In the genomic region with DNA sequence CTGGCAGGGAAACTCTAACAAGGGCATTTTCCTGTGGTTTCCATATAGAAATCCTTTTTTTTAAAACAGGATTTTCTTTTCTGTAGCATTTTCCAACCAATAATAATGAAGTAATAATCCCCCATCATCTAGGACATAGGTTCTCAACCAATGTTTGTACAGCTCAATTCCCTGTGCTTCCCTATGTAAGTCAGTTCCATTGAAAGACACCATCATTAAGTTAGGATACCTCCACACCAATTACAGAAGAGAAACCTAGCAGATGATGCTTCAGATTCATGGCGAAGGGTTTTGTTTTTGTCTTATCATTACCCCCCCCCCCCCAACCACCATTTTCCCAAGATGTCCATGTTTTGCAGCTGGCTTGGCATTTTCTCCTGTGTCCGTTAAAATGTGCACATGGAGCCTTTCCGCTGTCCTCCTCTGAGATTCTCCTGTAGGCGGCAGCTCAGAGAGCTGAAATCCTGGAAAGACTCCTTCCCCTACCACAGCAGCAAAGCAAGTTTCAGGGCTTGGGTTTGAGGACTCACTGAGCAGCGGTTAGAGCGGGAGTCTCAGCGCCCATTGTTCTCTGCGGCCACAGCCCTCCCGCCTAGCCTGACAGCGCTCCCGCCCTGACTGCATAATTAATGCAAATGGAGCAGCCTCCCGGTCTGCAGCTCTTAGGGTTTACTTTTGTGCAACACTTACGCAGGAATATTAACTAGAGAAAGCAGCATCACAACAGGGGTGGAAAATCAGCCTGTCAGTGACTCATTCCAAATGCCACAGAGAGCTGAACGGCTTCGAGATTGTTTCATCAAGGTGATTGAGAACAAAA, we compare ENCODE assay signal across 8 mouse cellular contexts.
DNase-seq lines count a peak whose midpoint lies in the region; ATAC-seq and TF ChIP-seq lines count a peak whose summit lies in the region.

No protein-coding gene starts in this region.

- no peak for TF ChIP-seq POLR2A in thymus, adult 2 months (IDR thresholded peaks at IDR 0.05; ENCODE audit: control insufficient read depth, extremely low read depth, insufficient read depth, low read length, poor library complexity)

- H3K4me2 ChIP-seq in forebrain, embryonic 12.5 days: peak overlapping the region; percentile 69
- peak overlapping the region; percentile 75 for H3K4me2 ChIP-seq in heart, postnatal 0 days (ENCODE audit: low read depth, low read length)
- peak overlapping the region; percentile 65 for H3K4me2 ChIP-seq in liver, embryonic 15.5 days
- peak overlapping the region; percentile 77 for H3K4me2 ChIP-seq in neural tube, embryonic 12.5 days (replicated peaks)

- WGBS in forebrain, embryonic 12.5 days: under 1% methylated on average over 15 of the region's 15 CpGs
- 1% methylated on average over 15 of the region's 15 CpGs for WGBS in heart, postnatal 0 days
- 2% methylated on average over 15 of the region's 15 CpGs for WGBS in liver, embryonic 15.5 days (ENCODE audit: insufficient replicate concordance)
- WGBS in neural tube, embryonic 12.5 days: under 1% methylated on average over 15 of the region's 15 CpGs
- WGBS in thymus, adult 2 months: 5% methylated on average over 15 of the region's 15 CpGs

- H3K9me3 ChIP-seq in forebrain, embryonic 12.5 days: no peaks in the 10 kb centered on the region
- H3K9me3 ChIP-seq in heart, postnatal 0 days (replicated peaks; ENCODE audit: control insufficient read depth, low read length): no peaks in the 10 kb centered on the region
- H3K9me3 ChIP-seq in liver, embryonic 15.5 days (replicated peaks): no peaks in the 10 kb centered on the region
- no peaks in the 10 kb centered on the region for H3K9me3 ChIP-seq in neural tube, embryonic 12.5 days

- no peaks in the 10 kb centered on the region; the same call in 1 of the 2 replicates for H3K27me3 ChIP-seq in forebrain, embryonic 12.5 days
- no peaks in the 10 kb centered on the region for H3K27me3 ChIP-seq in heart, postnatal 0 days (ENCODE audit: control insufficient read depth, insufficient read depth, low read length)
- H3K27me3 ChIP-seq in liver, embryonic 15.5 days: peaks cover 18% of the 10 kb centered on the region
- H3K27me3 ChIP-seq in neural tube, embryonic 12.5 days (replicated peaks): no peaks in the 10 kb centered on the region
- H3K27me3 ChIP-seq in thymus, adult 2 months (ENCODE audit: control insufficient read depth, insufficient read depth, low read length): peaks cover 6% of the 10 kb centered on the region; the same call in 1 of the 2 replicates

- peak; percentile 93 for DNase-seq in ES-CJ7 (ENCODE audit: low read depth, low spot score)
- peak; percentile 27 for DNase-seq in c-Kit-positive CD71-positive TER-119-negative erythroid progenitor cells, embryonic 14.5 days (ENCODE audit: low read depth)
- DNase-seq in heart, postnatal 0 days (ENCODE audit: low spot score): peak; percentile 65
- peak; percentile 51 to 71 for DNase-seq in kidney, postnatal 36 days
- no peak for DNase-seq in thymus, adult 2 months

- no peak for TF ChIP-seq EP300 in heart, postnatal 0 days (IDR thresholded peaks at IDR 0.05; ENCODE audit: low read depth)

- peak overlapping the region; percentile 49 for H3K9ac ChIP-seq in forebrain, embryonic 12.5 days
- H3K9ac ChIP-seq in heart, postnatal 0 days (replicated peaks; ENCODE audit: low read depth, low read length): peak overlapping the region; percentile 59
- H3K9ac ChIP-seq in liver, embryonic 15.5 days: peak overlapping the region; percentile 18
- peak overlapping the region; percentile 46 for H3K9ac ChIP-seq in neural tube, embryonic 12.5 days

- TF ChIP-seq CTCF in heart, postnatal 0 days (IDR thresholded peaks at IDR 0.05; ENCODE audit: low read depth): peak; percentile 39
- TF ChIP-seq CTCF in thymus, adult 2 months (IDR thresholded peaks at IDR 0.05; ENCODE audit: borderline replicate concordance, control insufficient read depth, extremely low read depth, insufficient read depth, low read length, poor library complexity): no peak

- peak; percentile 94 for ATAC-seq in forebrain, embryonic 12.5 days (ENCODE audit: low FRiP score)
- peak; percentile 83 for ATAC-seq in heart, postnatal 0 days (ENCODE audit: insufficient read depth, low read depth)
- ATAC-seq in liver, embryonic 15.5 days (ENCODE audit: insufficient read depth): peak; percentile 51; the same call in 1 of the 2 replicates
- ATAC-seq in neural tube, embryonic 12.5 days (ENCODE audit: low FRiP score, low read depth): peak; percentile 92

- H3K4me3 ChIP-seq in forebrain, embryonic 12.5 days (replicated peaks): peak overlapping the region; percentile 39
- H3K4me3 ChIP-seq in heart, postnatal 0 days (ENCODE audit: low read depth, low read length): peak overlapping the region; percentile 57
- peak overlapping the region; percentile 51 for H3K4me3 ChIP-seq in liver, embryonic 15.5 days (replicated peaks)
- peak overlapping the region; percentile 38 for H3K4me3 ChIP-seq in neural tube, embryonic 12.5 days
- H3K4me3 ChIP-seq in thymus, adult 2 months (ENCODE audit: control insufficient read depth, insufficient read depth, low read length): peak overlapping the region; percentile 28; the same call in 1 of the 2 replicates

- H3K27ac ChIP-seq in forebrain, embryonic 12.5 days: peak overlapping the region; percentile 92
- H3K27ac ChIP-seq in heart, postnatal 0 days (ENCODE audit: low read depth): peak overlapping the region; percentile 77
- no peak overlapping the region for H3K27ac ChIP-seq in liver, embryonic 15.5 days (replicated peaks)
- peak overlapping the region; percentile 86 for H3K27ac ChIP-seq in neural tube, embryonic 12.5 days
- H3K27ac ChIP-seq in thymus, adult 2 months (ENCODE audit: control insufficient read depth, insufficient read depth, low read length): no peak overlapping the region

- no peaks in the 10 kb centered on the region for H3K36me3 ChIP-seq in forebrain, embryonic 12.5 days (replicated peaks)
- no peaks in the 10 kb centered on the region for H3K36me3 ChIP-seq in heart, postnatal 0 days (replicated peaks; ENCODE audit: control insufficient read depth, insufficient read depth, low read length)
- H3K36me3 ChIP-seq in liver, embryonic 15.5 days (replicated peaks): no peaks in the 10 kb centered on the region
- no peaks in the 10 kb centered on the region for H3K36me3 ChIP-seq in neural tube, embryonic 12.5 days
- no peaks in the 10 kb centered on the region for H3K36me3 ChIP-seq in thymus, adult 2 months (ENCODE audit: control insufficient read depth, insufficient read depth, low read length)

- peaks cover 49% of the 10 kb centered on the region for H3K4me1 ChIP-seq in forebrain, embryonic 12.5 days
- peaks cover 3% of the 10 kb centered on the region; the same call in 1 of the 2 replicates for H3K4me1 ChIP-seq in heart, postnatal 0 days (ENCODE audit: control insufficient read depth, insufficient read depth)
- H3K4me1 ChIP-seq in liver, embryonic 15.5 days (replicated peaks): peaks cover 3% of the 10 kb centered on the region; the same call in 1 of the 2 replicates
- peaks cover 31% of the 10 kb centered on the region for H3K4me1 ChIP-seq in neural tube, embryonic 12.5 days
- H3K4me1 ChIP-seq in thymus, adult 2 months (replicated peaks; ENCODE audit: control insufficient read depth, insufficient read depth, low read length): 0 out of 2 replicates have a peak, but pooled peaks cover 3% of the 10 kb centered on the region

Comparison
In these comparisons a context has a peak if more than half of its experiments do, and no peak if none do; other contexts are left out.
1. H3K27ac ChIP-seq: peak in forebrain, embryonic 12.5 days (single experiment), heart, postnatal 0 days (single experiment) and neural tube, embryonic 12.5 days (single experiment); none in liver, embryonic 15.5 days (single experiment) and thymus, adult 2 months (single experiment).
2. Peak in every context shown above with its lines, with median percentiles within 50 percentile points of each other: ATAC-seq, H3K4me2 ChIP-seq, H3K4me3 ChIP-seq and H3K9ac ChIP-seq.